Mouse (Mus musculus) neutrophil, adult 5-6 weeks (primary cell): ENCODE measurements at regions not wholly inside any gene's neighbourhood (a gene's known extent, or its start where the extent isn't known, plus 50 kb on each side); places are given as distances from the start of the nearest gene placed in this dataset.

ENCODE experiments used
- ATAC-seq: fragments of 151-379, 151-347 bp; 2 replicates; pipeline ENCODE4 v1.8.0; 2017; ENCODE audit warnings: mild to moderate bottlenecking, moderate TSS enrichment; ENCODE audit not compliant: insufficient number of reproducible peaks, poor library complexity, low FRiP score, severe bottlenecking; ENCODE audit errors: extremely low read depth

- ATAC-seq, result no peak
These were observed 62.1 kb downstream of the 4933412E24Rik start for GRCm38 (mm10) chr15:59954345-59954744.

GRCm38 (mm10) chr15:59953857-59954256 is 62.6 kb downstream of the 4933412E24Rik start:
- no peak for ATAC-seq

- ATAC-seq, result 0 out of 2 replicates have a peak, but pooled peaks have one; percentile 41
These were observed 65.7 kb downstream of the 4933412E24Rik start for GRCm38 (mm10) chr15:59950617-59951216.

- no peak for ATAC-seq
These were observed 71.2 kb downstream of the 4933412E24Rik start for GRCm38 (mm10) chr15:59945208-59945607.

- no peak for ATAC-seq
These were observed 79.9 kb downstream of the 4933412E24Rik start for GRCm38 (mm10) chr15:59936486-59936885.

GRCm38 (mm10) chr15:59913860-59914259 is 102.6 kb downstream of the 4933412E24Rik start:
- ATAC-seq, result 0 out of 2 replicates have a peak, but pooled peaks have one; percentile 36

- ATAC-seq, result no peak
These were observed 108.1 kb downstream of the 4933412E24Rik start for GRCm38 (mm10) chr15:59908300-59908699.

GRCm38 (mm10) chr15:59905832-59906797 is 110.3 kb downstream of the 4933412E24Rik start:
- peak; percentile 51; the same call in 1 of the 2 replicates for ATAC-seq

GRCm38 (mm10) chr15:59904741-59905140 is 111.7 kb downstream of the 4933412E24Rik start:
- ATAC-seq, result no peak

GRCm38 (mm10) chr15:59888996-59889395 is 127.4 kb downstream of the 4933412E24Rik start:
- no peak for ATAC-seq

- no peak for ATAC-seq
These were observed 128.3 kb downstream of the 4933412E24Rik start for GRCm38 (mm10) chr15:59888131-59888459.

GRCm38 (mm10) chr15:59887381-59888130 is 128.9 kb downstream of the 4933412E24Rik start:
- peak; percentile 36; the same call in 1 of the 2 replicates for ATAC-seq

- no peak for ATAC-seq
These were observed 130.4 kb downstream of the 4933412E24Rik start for GRCm38 (mm10) chr15:59886036-59886435.

GRCm38 (mm10) chr15:59882444-59882843 is 134.0 kb downstream of the 4933412E24Rik start:
- no peak for ATAC-seq

- no peak for ATAC-seq
These were observed 136.0 kb downstream of the 4933412E24Rik start for GRCm38 (mm10) chr15:59880426-59880825.

GRCm38 (mm10) chr15:59879311-59879710 is 137.1 kb downstream of the 4933412E24Rik start:
- no peak for ATAC-seq

- no peak for ATAC-seq
These were observed 140.1 kb downstream of the 4933412E24Rik start for GRCm38 (mm10) chr15:59876279-59876742.

- ATAC-seq, result 0 out of 2 replicates have a peak, but pooled peaks have one; percentile 13
These were observed 149.7 kb downstream of the 4933412E24Rik start for GRCm38 (mm10) chr15:59866701-59867100.
